Comparison of ENCODE assay signal across 20 mouse cellular contexts in the genomic region with DNA sequence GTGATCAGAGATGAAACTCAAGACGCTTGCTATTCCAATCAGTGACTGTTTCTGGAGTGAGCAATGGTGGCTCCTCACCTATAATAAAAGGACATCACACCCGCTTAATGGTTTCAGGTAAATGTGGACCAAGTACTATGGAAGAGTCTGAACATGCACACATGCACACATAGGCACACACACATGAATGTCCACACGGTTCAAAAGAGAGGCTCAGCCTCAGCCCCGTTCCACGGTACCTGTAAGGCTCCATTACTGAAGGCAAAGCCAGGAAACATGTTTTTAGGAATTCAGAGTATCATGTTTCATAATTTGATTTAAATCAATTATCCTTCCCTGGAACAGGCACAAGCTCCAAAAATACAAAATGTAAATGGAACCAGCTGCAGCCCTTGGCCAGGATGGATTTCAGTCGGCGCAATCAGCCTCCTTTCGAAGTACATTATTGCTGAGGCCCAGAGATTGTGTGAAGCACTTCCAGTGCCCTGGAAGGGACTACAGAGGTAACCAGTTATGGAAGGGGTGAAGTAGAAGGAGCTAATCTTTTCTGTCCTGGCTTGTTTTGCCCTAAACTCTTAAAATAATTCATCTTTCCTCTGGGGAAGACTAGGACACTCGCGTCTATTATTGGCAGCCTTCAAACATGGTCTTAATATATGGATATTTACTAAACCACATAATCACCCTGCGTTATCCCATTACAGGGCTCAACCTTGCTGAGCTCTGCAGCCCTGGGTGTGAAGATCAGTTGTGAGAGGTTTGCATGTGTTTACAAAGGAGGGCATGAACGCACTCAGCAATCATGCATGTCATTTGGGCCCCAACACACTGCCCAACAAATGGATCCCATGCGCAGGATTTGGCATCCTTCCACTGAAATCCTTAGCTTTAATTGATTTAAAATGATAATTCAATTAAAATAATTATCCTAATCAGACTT.
DNase-seq lines count a peak whose midpoint lies in the region; ATAC-seq and TF ChIP-seq lines count a peak whose summit lies in the region.
"Had no signal": no experiment of that assay in that cellular context is flagged by ENCODE, and none has a peak within 500 bp of the region (broad histone marks: within the 10 kb centered on the region; RNA-seq: fewer than 3 reads in every experiment).

No protein-coding gene starts in this region.

- no peaks in the 10 kb centered on the region for H3K4me1 ChIP-seq in limb, embryonic 11.5 days (ENCODE audit: control insufficient read depth, insufficient read depth, low read length)
- H3K4me1 ChIP-seq in limb, embryonic 10.5 days = peaks cover 8% of the 10 kb centered on the region
- H3K4me1 ChIP-seq in embryonic facial prominence, embryonic 14.5 days (ENCODE audit: control insufficient read depth, insufficient read depth, low read length) = peaks cover 13% of the 10 kb centered on the region
- peaks cover 9% of the 10 kb centered on the region for H3K4me1 ChIP-seq in limb, embryonic 14.5 days (ENCODE audit: control insufficient read depth, insufficient read depth, low read length)
- H3K4me1 ChIP-seq: forebrain, embryonic 15.5 days; heart, embryonic 10.5 days; hindbrain, embryonic 13.5 days had no signal

- no peak for TF ChIP-seq POLR2A in limb, embryonic 14.5 days (IDR thresholded peaks at IDR 0.05; ENCODE audit: borderline replicate concordance, extremely low read depth, insufficient read depth, insufficient read length)

- ATAC-seq in frontal cortex, adult (ENCODE audit: low TSS enrichment) = peak; percentile 38
- ATAC-seq in limb, embryonic 11.5 days (ENCODE audit: insufficient number of reproducible peaks, low FRiP score, low TSS enrichment, low read depth) = no peak
- ATAC-seq in embryonic facial prominence, embryonic 14.5 days (ENCODE audit: low read depth) = peak; percentile 84
- no peak for ATAC-seq in limb, embryonic 14.5 days (ENCODE audit: low FRiP score, low read depth)
- ATAC-seq in monocyte, adult 5-6 weeks (replicated peaks; ENCODE audit: insufficient number of reproducible peaks, low FRiP score, low TSS enrichment, poor library complexity, severe bottlenecking) = no peak
- ATAC-seq: forebrain, embryonic 15.5 days; hindbrain, postnatal 0 days had no signal

- no peak overlapping the region for H3K27ac ChIP-seq in limb, embryonic 11.5 days (replicated peaks; ENCODE audit: low read depth, low read length)
- H3K27ac ChIP-seq in limb, embryonic 10.5 days = no peak overlapping the region
- H3K27ac ChIP-seq in embryonic facial prominence, embryonic 14.5 days (replicated peaks; ENCODE audit: low read depth, low read length) = peak overlapping the region; percentile 54; the same call in 1 of the 2 replicates
- H3K27ac ChIP-seq in limb, embryonic 14.5 days (replicated peaks; ENCODE audit: low read depth, low read length) = no peak overlapping the region
- H3K27ac ChIP-seq: forebrain, embryonic 15.5 days; gastrocnemius, adult 2 months; heart, embryonic 10.5 days; hindbrain, embryonic 13.5 days; hindbrain, postnatal 0 days had no signal

- no peak overlapping the region for H3K4me3 ChIP-seq in limb, embryonic 11.5 days (ENCODE audit: low read depth, low read length)
- no peak overlapping the region for H3K4me3 ChIP-seq in limb, embryonic 10.5 days
- no peak overlapping the region for H3K4me3 ChIP-seq in embryonic facial prominence, embryonic 14.5 days (ENCODE audit: low read depth, low read length)
- no peak overlapping the region for H3K4me3 ChIP-seq in limb, embryonic 14.5 days (replicated peaks; ENCODE audit: low read length)
- H3K4me3 ChIP-seq: forebrain, embryonic 15.5 days; gastrocnemius, adult 2 months; heart, embryonic 10.5 days; hindbrain, embryonic 13.5 days had no signal

- 77% methylated on average over 13 of the region's 13 CpGs for WGBS in limb, embryonic 11.5 days
- 86% methylated on average over 13 of the region's 13 CpGs for WGBS in limb, embryonic 10.5 days
- WGBS in embryonic facial prominence, embryonic 14.5 days = 39% methylated on average over 13 of the region's 13 CpGs
- WGBS in limb, embryonic 14.5 days = 63% methylated on average over 13 of the region's 13 CpGs

- no peaks in the 10 kb centered on the region for H3K27me3 ChIP-seq in limb, embryonic 11.5 days (ENCODE audit: control insufficient read depth, insufficient read depth, low read length)
- no peaks in the 10 kb centered on the region for H3K27me3 ChIP-seq in limb, embryonic 10.5 days (ENCODE audit: low read depth, poor library complexity, severe bottlenecking)
- H3K27me3 ChIP-seq in embryonic facial prominence, embryonic 14.5 days (replicated peaks; ENCODE audit: control insufficient read depth, insufficient read depth, low read length) = no peaks in the 10 kb centered on the region
- no peaks in the 10 kb centered on the region for H3K27me3 ChIP-seq in limb, embryonic 14.5 days (ENCODE audit: control insufficient read depth, insufficient read depth, low read length)
- H3K27me3 ChIP-seq: forebrain, embryonic 15.5 days; hindbrain, embryonic 13.5 days had no signal

- H3K9ac ChIP-seq in limb, embryonic 11.5 days (ENCODE audit: low read length) = no peak overlapping the region
- H3K9ac ChIP-seq in embryonic facial prominence, embryonic 14.5 days (ENCODE audit: low read depth, low read length) = no peak overlapping the region
- no peak overlapping the region for H3K9ac ChIP-seq in limb, embryonic 14.5 days (ENCODE audit: low read depth, low read length, severe bottlenecking)
- H3K9ac ChIP-seq: forebrain, embryonic 15.5 days; hindbrain, embryonic 13.5 days had no signal

- H3K36me3 ChIP-seq in limb, embryonic 11.5 days (ENCODE audit: control insufficient read depth, insufficient read depth, low read length) = no peaks in the 10 kb centered on the region
- H3K36me3 ChIP-seq in limb, embryonic 10.5 days = no peaks in the 10 kb centered on the region
- no peaks in the 10 kb centered on the region for H3K36me3 ChIP-seq in embryonic facial prominence, embryonic 14.5 days (ENCODE audit: control insufficient read depth, insufficient read depth, low read length)
- H3K36me3 ChIP-seq in limb, embryonic 14.5 days (ENCODE audit: control insufficient read depth, insufficient read depth, low read length) = no peaks in the 10 kb centered on the region
- H3K36me3 ChIP-seq: forebrain, embryonic 15.5 days; heart, embryonic 10.5 days; hindbrain, embryonic 13.5 days had no signal

- no peaks in the 10 kb centered on the region for H3K9me3 ChIP-seq in limb, embryonic 11.5 days (ENCODE audit: control insufficient read depth, low read length)
- H3K9me3 ChIP-seq in limb, embryonic 10.5 days (replicated peaks) = no peaks in the 10 kb centered on the region; the same call in 1 of the 2 replicates
- H3K9me3 ChIP-seq in embryonic facial prominence, embryonic 14.5 days (ENCODE audit: control insufficient read depth, low read length) = no peaks in the 10 kb centered on the region
- no peaks in the 10 kb centered on the region for H3K9me3 ChIP-seq in limb, embryonic 14.5 days (ENCODE audit: control insufficient read depth, low read length)
- H3K9me3 ChIP-seq: forebrain, embryonic 15.5 days; heart, embryonic 10.5 days; hindbrain, embryonic 13.5 days had no signal

- H3K4me2 ChIP-seq in limb, embryonic 11.5 days (ENCODE audit: low read depth, severe bottlenecking) = no peak overlapping the region
- H3K4me2 ChIP-seq in embryonic facial prominence, embryonic 14.5 days (ENCODE audit: low read depth, low read length) = peak overlapping the region; percentile 14; the same call in 1 of the 2 replicates
- no peak overlapping the region for H3K4me2 ChIP-seq in limb, embryonic 14.5 days (replicated peaks; ENCODE audit: low read depth, low read length, severe bottlenecking)
- H3K4me2 ChIP-seq: forebrain, embryonic 15.5 days; hindbrain, embryonic 13.5 days had no signal

- no peak for DNase-seq in frontal cortex, postnatal 36 days (ENCODE audit: low spot score in 2 of 2)
- DNase-seq in limb, embryonic 11.5 days (ENCODE audit: low spot score) = peak; percentile 44
- DNase-seq in limb, embryonic 10.5 days (ENCODE audit: low spot score) = no peak
- peak; percentile 90 for DNase-seq in embryonic facial prominence, embryonic 14.5 days (ENCODE audit: low spot score)
- peak; percentile 42 for DNase-seq in limb, embryonic 14.5 days (ENCODE audit: low spot score)
- no peak for DNase-seq in testis, postnatal 14 days (ENCODE audit: low spot score)
- DNase-seq: adrenal gland, postnatal 10 days; cerebellum, adult 11-12 months; cerebellum, adult 9-11 months; gastrocnemius, adult 2 months; gastrocnemius, postnatal 36 days; heart, adult 18-20 months; heart, postnatal 10 days; kidney, adult 11 months had no signal

Comparison
In these comparisons a context has a peak if more than half of its experiments do, and no peak if none do; other contexts are left out.
1. DNase-seq: peak in limb, embryonic 11.5 days (single experiment), embryonic facial prominence, embryonic 14.5 days (single experiment) and limb, embryonic 14.5 days (single experiment); none in frontal cortex, postnatal 36 days (0 of 2), limb, embryonic 10.5 days (single experiment) and testis, postnatal 14 days (single experiment).
2. ATAC-seq: peak in frontal cortex, adult (single experiment) and embryonic facial prominence, embryonic 14.5 days (single experiment); none in limb, embryonic 11.5 days (single experiment), limb, embryonic 14.5 days (single experiment) and monocyte, adult 5-6 weeks (single experiment).